Mouse (Mus musculus) olfactory bulb, adult 2 months (tissue): ENCODE results near the gene Wdr78.

Source experiments
- CTCF ChIP-seq: fragments of 200-500 bp; IDR thresholded peaks from 2 replicates; pipeline ENCODE4 v1.5.1; 2012; ENCODE audit warnings: low read depth, mild to moderate bottlenecking, low read length, moderate library complexity; ENCODE audit not compliant: insufficient read depth
- POLR2A ChIP-seq: fragments of 200-500 bp; IDR thresholded peaks from 2 replicates; pipeline ENCODE4 v1.6.1; 2012; ENCODE audit warnings: mild to moderate bottlenecking, low read depth, low read length, moderate library complexity; ENCODE audit not compliant: insufficient read depth

DNA sequence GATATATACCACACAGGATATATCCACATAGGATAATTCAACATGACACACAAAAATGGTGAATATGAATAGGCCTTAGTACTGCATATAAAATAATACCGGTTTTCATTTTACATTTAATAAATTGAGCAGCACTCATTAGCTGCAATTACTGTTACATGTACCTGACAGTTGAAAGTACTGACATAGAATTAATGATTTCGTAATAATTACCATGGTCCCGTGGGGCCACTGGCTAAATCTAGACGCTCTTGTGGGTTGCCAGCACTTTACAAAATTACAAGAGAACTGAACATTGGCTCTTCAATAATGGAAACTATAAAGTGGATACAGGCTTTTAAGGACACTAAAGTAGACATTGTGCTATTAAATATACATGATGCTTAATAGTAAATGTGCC, 109.7 kb downstream of the Wdr78 start:
- TF ChIP-seq POLR2A, result no peak
- no peak for TF ChIP-seq CTCF
